Mouse (Mus musculus): ENCODE data around the gene Wdr4. TPM values are rescaled to one million over a fixed set of nuclear protein-coding genes. Genes with fewer than 3 reads are reported as not detected.
"Not testable (repeated sequence)": the region's sequence is repeated elsewhere in the genome, so short reads cannot be mapped to it uniquely, and the experiment has no call there.

The Wdr4 gene
- polyA plus RNA-seq, 1 experiment, result 48.5 TPM

DNA sequence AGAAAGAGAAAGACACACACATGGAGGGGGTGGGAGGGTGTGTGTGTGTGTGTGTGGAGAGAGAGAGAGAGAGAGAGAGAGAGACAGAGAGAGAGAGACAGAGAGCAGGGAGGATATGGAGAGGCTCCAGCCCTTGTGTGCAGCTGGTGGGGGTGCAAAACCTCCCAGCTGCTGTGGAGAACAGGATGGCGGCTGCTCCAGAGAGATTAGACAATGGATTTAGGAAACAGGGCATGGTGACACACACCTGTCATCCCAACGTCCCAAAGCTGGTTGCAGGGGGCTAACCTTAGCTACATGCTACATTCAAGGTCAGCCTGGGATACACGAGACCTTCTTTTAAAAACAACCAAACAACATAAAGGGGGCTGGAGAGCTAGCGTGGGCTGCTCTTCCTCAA is 36.5 kb upstream of the Wdr4 start:
- H3K27me3 ChIP-seq (ENCODE audit: control insufficient read depth, insufficient read depth, insufficient read length), result no peaks in the 10 kb centered on the region
- no peak overlapping the region for H3K4me3 ChIP-seq (ENCODE audit: insufficient read depth, poor library complexity, severe bottlenecking)
- no peaks in the 10 kb centered on the region for H3K36me3 ChIP-seq (ENCODE audit: control insufficient read depth, insufficient read depth)
- H3K79me2 ChIP-seq (ENCODE audit: control insufficient read depth, insufficient read depth), result no peaks in the 10 kb centered on the region
- no peak overlapping the region for H3ac ChIP-seq (ENCODE audit: control insufficient read depth, insufficient read length, low read depth)
- H3K79me3 ChIP-seq (ENCODE audit: low read depth), result no peaks in the 10 kb centered on the region
- TF ChIP-seq MYOG (IDR thresholded peaks at IDR 0.05; ENCODE audit: control insufficient read depth, extremely low read depth, insufficient read length) (no peak), CTCF (IDR thresholded peaks at IDR 0.05; ENCODE audit: control insufficient read depth, insufficient read depth, insufficient read length) (no peak)

DNA sequence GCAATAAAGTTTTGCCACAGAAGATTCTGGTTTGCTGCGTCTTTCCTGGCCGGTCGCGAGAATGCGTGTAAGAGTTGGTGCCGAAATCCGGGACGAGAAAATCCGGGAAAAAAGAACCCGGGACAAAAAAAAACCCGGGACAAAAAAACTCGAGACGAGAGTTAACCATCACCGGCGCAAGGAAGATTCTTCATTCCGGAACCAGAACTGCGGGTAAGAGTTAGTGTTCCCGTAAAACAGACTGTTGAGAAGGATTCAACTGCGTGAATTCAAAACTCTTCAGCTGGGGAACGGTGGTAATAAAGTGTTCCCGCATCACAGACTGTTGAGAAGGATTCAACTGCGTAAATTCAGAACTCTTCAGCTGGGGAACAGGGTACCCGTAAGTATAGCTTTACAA is 32.8 kb upstream of the Wdr4 start:
- not testable (repeated sequence) for H3ac ChIP-seq (ENCODE audit: control insufficient read depth, insufficient read length, low read depth); H3K79me2 ChIP-seq (ENCODE audit: control insufficient read depth, insufficient read depth); H3K27me3 ChIP-seq (ENCODE audit: control insufficient read depth, insufficient read depth, insufficient read length); H3K4me3 ChIP-seq (ENCODE audit: insufficient read depth, poor library complexity, severe bottlenecking); H3K36me3 ChIP-seq (ENCODE audit: control insufficient read depth, insufficient read depth); H3K79me3 ChIP-seq (ENCODE audit: low read depth)

DNA sequence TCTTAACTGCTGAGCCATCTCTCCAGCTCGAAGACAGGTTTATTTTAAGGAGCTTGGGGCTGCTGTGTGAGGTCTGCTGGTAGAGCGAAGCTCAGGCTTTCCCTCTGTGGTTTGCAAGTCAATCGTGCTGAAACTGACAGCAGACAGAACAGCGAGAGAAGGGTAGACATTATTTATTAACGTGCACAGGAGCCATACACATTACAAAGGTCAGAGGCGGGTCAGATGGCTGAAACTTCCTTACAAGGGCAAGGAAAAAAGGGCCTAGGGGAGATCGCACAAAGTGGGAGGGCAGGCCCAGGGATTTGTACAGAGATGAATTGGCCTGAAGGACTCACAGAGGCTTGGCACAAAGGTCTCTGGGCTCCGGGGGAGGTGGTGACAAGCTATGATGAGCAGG is 29.6 kb upstream of the Wdr4 start:
- Histone ChIP-seq H3K79me3 (ENCODE audit: low read depth) (no peaks in the 10 kb centered on the region), H3ac (ENCODE audit: control insufficient read depth, insufficient read length, low read depth) (no peak overlapping the region), H3K79me2 (ENCODE audit: control insufficient read depth, insufficient read depth) (no peaks in the 10 kb centered on the region), H3K27me3 (ENCODE audit: control insufficient read depth, insufficient read depth, insufficient read length) (no peaks in the 10 kb centered on the region), H3K36me3 (ENCODE audit: control insufficient read depth, insufficient read depth) (no peaks in the 10 kb centered on the region), H3K4me3 (ENCODE audit: insufficient read depth, poor library complexity, severe bottlenecking) (no peak overlapping the region)
- TF ChIP-seq CTCF (IDR thresholded peaks at IDR 0.05; ENCODE audit: control insufficient read depth, insufficient read depth, insufficient read length), result no peak
- no peak for TF ChIP-seq MYOG (IDR thresholded peaks at IDR 0.05; ENCODE audit: control insufficient read depth, extremely low read depth, insufficient read length)
- TF ChIP-seq USF1 (IDR thresholded peaks at IDR 0.05; ENCODE audit: low read depth), result no peak
- TF ChIP-seq MYOD1 (IDR thresholded peaks at IDR 0.05; ENCODE audit: control insufficient read depth, insufficient read length, low read depth), result no peak
- no peak for TF ChIP-seq MAX (IDR thresholded peaks at IDR 0.05)
- no peak for TF ChIP-seq FOSL1 (IDR thresholded peaks at IDR 0.05; ENCODE audit: insufficient read depth, low read length, poor library complexity, severe bottlenecking)
- TF ChIP-seq CEBPB (IDR thresholded peaks at IDR 0.05; ENCODE audit: low read depth), result no peak

DNA sequence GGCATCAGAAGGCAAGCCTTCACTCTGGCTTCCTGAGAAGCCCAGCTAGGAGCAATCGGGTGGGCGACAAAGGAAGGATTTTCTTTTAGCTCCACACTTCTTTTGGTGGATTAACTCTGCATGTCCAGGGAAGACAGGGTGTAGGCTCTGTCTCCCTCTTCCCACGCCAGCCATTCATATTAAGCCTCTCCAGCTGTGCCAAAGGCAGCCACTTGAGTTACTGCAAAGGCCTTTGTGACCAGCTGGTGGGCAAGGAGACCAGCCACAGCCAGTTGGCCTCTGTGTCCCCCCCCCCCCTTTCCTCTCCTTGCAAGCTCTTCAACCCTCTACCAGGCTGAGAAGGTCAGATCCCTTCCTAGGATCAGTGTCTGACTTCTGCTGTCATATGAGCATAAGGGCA is 28.2 kb upstream of the Wdr4 start:
- H3K36me3 ChIP-seq (ENCODE audit: control insufficient read depth, insufficient read depth), result no peaks in the 10 kb centered on the region
- H3K79me3 ChIP-seq (ENCODE audit: low read depth), result no peaks in the 10 kb centered on the region
- no peak overlapping the region for H3K4me3 ChIP-seq (ENCODE audit: insufficient read depth, poor library complexity, severe bottlenecking)
- TF ChIP-seq CTCF (IDR thresholded peaks at IDR 0.05; ENCODE audit: control insufficient read depth, insufficient read depth, insufficient read length) (no peak), MYOG (IDR thresholded peaks at IDR 0.05; ENCODE audit: control insufficient read depth, extremely low read depth, insufficient read length) (no peak), MAX (IDR thresholded peaks at IDR 0.05) (no peak), FOSL1 (IDR thresholded peaks at IDR 0.05; ENCODE audit: insufficient read depth, low read length, poor library complexity, severe bottlenecking) (no peak), CEBPB (IDR thresholded peaks at IDR 0.05; ENCODE audit: low read depth) (no peak)
- no peaks in the 10 kb centered on the region for H3K79me2 ChIP-seq (ENCODE audit: control insufficient read depth, insufficient read depth)
- no peak overlapping the region for H3ac ChIP-seq (ENCODE audit: control insufficient read depth, insufficient read length, low read depth)
- H3K27me3 ChIP-seq (ENCODE audit: control insufficient read depth, insufficient read depth, insufficient read length), result no peaks in the 10 kb centered on the region

DNA sequence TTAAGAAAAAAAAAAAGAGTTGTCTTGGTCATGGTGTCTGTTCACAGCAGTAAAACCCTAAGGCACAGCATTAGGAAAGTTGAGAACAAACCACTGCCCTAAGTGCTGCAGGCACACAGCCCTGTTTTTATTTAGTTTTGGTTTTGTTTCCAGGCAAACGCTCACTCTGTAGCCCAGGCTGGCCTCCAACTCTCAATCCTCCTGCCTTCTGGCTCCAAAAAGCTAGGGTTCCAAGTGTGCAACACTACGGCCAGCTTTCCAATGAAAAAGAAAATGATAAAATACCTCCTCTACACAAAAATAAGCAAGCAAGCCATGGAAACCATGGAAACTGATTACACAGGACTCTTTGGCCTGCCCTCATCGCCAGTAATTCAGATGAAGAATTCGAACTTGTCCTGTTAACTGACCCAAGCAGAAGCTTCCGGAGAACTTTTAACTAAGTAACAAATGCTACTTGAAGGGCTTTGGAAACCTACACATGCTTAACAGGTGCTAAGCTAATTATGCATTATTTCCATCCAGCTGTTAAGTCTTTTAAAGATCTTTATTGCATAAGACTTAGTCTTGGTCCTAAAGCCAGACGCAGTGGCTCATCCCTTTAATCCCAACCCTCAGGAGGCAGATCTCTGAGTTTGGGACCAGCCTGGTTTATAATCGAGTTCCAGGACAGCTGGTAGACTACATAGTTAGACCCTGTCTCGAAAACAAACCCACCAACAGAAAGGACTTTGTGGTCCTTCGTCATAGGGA is 26.8 kb upstream of the Wdr4 start:
- no peaks in the 10 kb centered on the region for H3K36me3 ChIP-seq (ENCODE audit: control insufficient read depth, insufficient read depth)

DNA sequence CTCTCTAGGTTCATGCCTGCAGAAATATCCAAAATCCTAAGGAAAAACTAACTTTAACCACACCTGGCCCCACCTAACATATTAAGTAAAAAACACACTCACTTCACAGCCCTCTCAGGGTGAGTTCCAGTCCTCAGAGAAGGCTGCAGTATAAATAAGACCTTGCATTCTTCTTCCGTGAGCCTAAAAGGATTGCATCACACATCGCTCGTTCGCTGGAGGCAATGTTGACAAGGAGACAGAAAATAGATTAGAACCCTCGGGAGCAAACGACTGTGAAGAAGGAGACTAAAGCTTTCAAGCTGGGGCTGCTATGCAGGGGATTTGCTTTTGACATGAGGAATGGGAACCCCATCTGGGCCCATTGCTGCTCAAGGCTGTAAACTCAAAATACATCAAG is 23.8 kb upstream of the Wdr4 start:
- Histone ChIP-seq H3K79me2 (ENCODE audit: control insufficient read depth, insufficient read depth) (no peaks in the 10 kb centered on the region), H3K36me3 (ENCODE audit: control insufficient read depth, insufficient read depth) (no peaks in the 10 kb centered on the region), H3K79me3 (ENCODE audit: low read depth) (no peaks in the 10 kb centered on the region), H3ac (ENCODE audit: control insufficient read depth, insufficient read length, low read depth) (no peak overlapping the region), H3K27me3 (ENCODE audit: control insufficient read depth, insufficient read depth, insufficient read length) (no peaks in the 10 kb centered on the region), H3K4me3 (ENCODE audit: insufficient read depth, poor library complexity, severe bottlenecking) (no peak overlapping the region)
- no peak for TF ChIP-seq CEBPB (IDR thresholded peaks at IDR 0.05; ENCODE audit: low read depth)
- TF ChIP-seq MYOG (IDR thresholded peaks at IDR 0.05; ENCODE audit: control insufficient read depth, extremely low read depth, insufficient read length), result no peak
- no peak for TF ChIP-seq MAX (IDR thresholded peaks at IDR 0.05)
- TF ChIP-seq CTCF (IDR thresholded peaks at IDR 0.05; ENCODE audit: control insufficient read depth, insufficient read depth, insufficient read length), result no peak
- no peak for TF ChIP-seq MYOD1 (IDR thresholded peaks at IDR 0.05; ENCODE audit: control insufficient read depth, insufficient read length, low read depth)
- no peak for TF ChIP-seq FOSL1 (IDR thresholded peaks at IDR 0.05; ENCODE audit: insufficient read depth, low read length, poor library complexity, severe bottlenecking)
- TF ChIP-seq USF1 (IDR thresholded peaks at IDR 0.05; ENCODE audit: low read depth), result no peak

More for the DNA sequence above, 26.8 kb upstream of the Wdr4 start:
- no peak for TF ChIP-seq MAX (IDR thresholded peaks at IDR 0.05)
- TF ChIP-seq MYOG (IDR thresholded peaks at IDR 0.05; ENCODE audit: control insufficient read depth, extremely low read depth, insufficient read length), result no peak
- TF ChIP-seq CEBPB (IDR thresholded peaks at IDR 0.05; ENCODE audit: low read depth), result no peak
- no peak for TF ChIP-seq FOSL1 (IDR thresholded peaks at IDR 0.05; ENCODE audit: insufficient read depth, low read length, poor library complexity, severe bottlenecking)
- no peak for TF ChIP-seq USF1 (IDR thresholded peaks at IDR 0.05; ENCODE audit: low read depth)
- TF ChIP-seq CTCF (IDR thresholded peaks at IDR 0.05; ENCODE audit: control insufficient read depth, insufficient read depth, insufficient read length), result no peak
- TF ChIP-seq MYOD1 (IDR thresholded peaks at IDR 0.05; ENCODE audit: control insufficient read depth, insufficient read length, low read depth), result no peak
- no peaks in the 10 kb centered on the region for H3K27me3 ChIP-seq (ENCODE audit: control insufficient read depth, insufficient read depth, insufficient read length)
- no peaks in the 10 kb centered on the region for H3K79me2 ChIP-seq (ENCODE audit: control insufficient read depth, insufficient read depth)
- H3ac ChIP-seq (ENCODE audit: control insufficient read depth, insufficient read length, low read depth), result no peak overlapping the region
- no peak overlapping the region for H3K4me3 ChIP-seq (ENCODE audit: insufficient read depth, poor library complexity, severe bottlenecking)
- no peaks in the 10 kb centered on the region for H3K79me3 ChIP-seq (ENCODE audit: low read depth)

Data from C2C12 (cell line).